Mouse (Mus musculus) E14TG2a.4 (cell line): ENCODE data around the gene Rab12.
A peak's percentile ranks its signal among the peaks of the same experiment; 100 is the strongest.

Experiments used
- H3K27me3 ChIP-seq: 2 replicates; pipeline ENCODE4 v1.6.1; 2014; ENCODE audit warnings: low read length, control low read depth; ENCODE audit not compliant: insufficient read depth
- H3K36me3 ChIP-seq: 2 replicates; pipeline ENCODE4 v1.6.1; 2014; ENCODE audit warnings: low read length, control low read depth; ENCODE audit not compliant: insufficient read depth
- H3K4me1 ChIP-seq: replicated peaks from 2 replicates; pipeline ENCODE4 v1.6.1; 2014; ENCODE audit warnings: low read depth, low read length, control low read depth
- H3K4me3 ChIP-seq: replicated peaks from 2 replicates; pipeline ENCODE4 v1.5.1; 2014; ENCODE audit warnings: mild to moderate bottlenecking, low read length
- H3K9me3 ChIP-seq: 2 replicates; pipeline ENCODE4 v1.6.1; 2014; ENCODE audit warnings: low read length, control low read depth
- CTCF ChIP-seq: conservative IDR thresholded peaks from 2 replicates; pipeline ENCODE4 v1.5.1; 2014; ENCODE audit warnings: low read length
- NANOG ChIP-seq: IDR thresholded peaks from 2 replicates; pipeline ENCODE4 v1.6.1; 2014; ENCODE audit warnings: borderline replicate concordance, low read length, mixed read lengths
- POU5F1 ChIP-seq: IDR thresholded peaks from 2 replicates; pipeline ENCODE4 v1.6.1; 2014; ENCODE audit warnings: low read length, borderline replicate concordance

Rab12 gene

DNA sequence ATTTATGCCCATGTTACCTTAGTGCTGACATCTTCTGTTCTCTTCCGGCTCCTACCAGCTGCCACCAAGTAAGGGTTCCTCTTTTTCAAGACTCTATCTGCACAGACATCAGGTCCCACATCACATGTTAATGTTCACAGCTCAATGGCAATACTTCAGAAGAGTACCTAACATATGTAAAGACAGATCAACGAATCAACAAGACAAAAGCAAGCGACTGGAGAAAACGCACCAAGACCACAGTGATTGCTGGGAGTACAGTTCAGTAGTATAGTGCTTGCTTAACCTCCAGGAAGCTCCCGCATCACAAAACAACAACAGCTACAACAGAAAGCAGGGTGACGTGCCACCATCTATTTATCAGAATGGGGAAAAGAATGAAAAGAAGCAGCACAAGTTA, 33.0 kb downstream of the Rab12 start:
- Histone ChIP-seq H3K4me1 (peaks cover 43% of the 10 kb centered on the region), H3K9me3 (no peaks in the 10 kb centered on the region), H3K36me3 (peaks cover 4% of the 10 kb centered on the region; the same call in 1 of the 2 replicates), H3K27me3 (no peaks in the 10 kb centered on the region), H3K4me3 (peak overlapping the region; percentile 67; the same call in 1 of the 2 replicates)
- TF ChIP-seq NANOG (peak; percentile 85), POU5F1 (peak; percentile 35; the same call in 1 of the 2 replicates), CTCF (no peak)

DNA sequence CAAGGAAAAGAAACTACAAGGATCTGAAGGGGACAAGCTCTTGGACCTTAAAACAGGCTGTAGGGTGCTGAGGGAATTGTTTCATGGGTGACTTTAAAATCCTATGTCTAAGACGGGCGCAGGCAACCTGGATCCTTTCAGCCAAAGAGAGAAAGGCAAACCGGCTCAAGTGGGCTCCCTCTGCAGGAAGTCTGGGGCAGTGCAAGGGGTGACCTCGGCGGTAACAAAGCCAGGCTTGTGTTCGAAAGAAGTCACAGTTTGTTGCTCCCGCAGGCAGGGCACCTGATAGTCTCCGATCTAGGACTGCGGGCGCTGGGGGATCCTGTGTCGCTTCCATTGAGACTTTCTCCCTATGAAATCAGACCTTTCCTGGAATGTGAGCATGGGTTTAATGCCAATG, 33.8 kb downstream of the Rab12 start:
- no peaks in the 10 kb centered on the region for H3K27me3 ChIP-seq
- peaks cover 5% of the 10 kb centered on the region; the same call in 1 of the 2 replicates for H3K36me3 ChIP-seq
- TF ChIP-seq NANOG: no peak
- TF ChIP-seq POU5F1: no peak
- peak; percentile 97 for TF ChIP-seq CTCF
- H3K4me1 ChIP-seq: peaks cover 43% of the 10 kb centered on the region
- no peaks in the 10 kb centered on the region for H3K9me3 ChIP-seq
- H3K4me3 ChIP-seq: peak overlapping the region; percentile 87

DNA sequence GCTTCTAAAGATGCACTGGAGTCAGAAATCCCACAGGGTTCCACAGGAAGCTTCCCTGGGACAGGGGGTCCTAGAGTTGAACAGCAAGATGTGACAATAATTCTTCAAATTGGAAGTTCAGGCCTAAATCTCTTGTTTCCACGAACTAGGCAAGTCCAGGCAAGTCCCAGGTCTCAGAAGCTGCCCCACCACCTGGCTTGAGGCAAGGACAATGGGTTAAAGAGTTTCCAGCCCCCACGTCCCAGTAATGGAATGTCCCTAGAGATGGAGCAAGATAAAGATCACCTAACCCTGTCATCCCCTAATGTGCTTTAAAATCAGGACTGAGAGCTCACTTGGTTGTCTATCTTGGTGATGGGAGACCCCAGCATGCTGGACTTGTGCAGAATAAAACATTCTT, 34.6 kb downstream of the Rab12 start:
- Histone ChIP-seq H3K27me3 (no peaks in the 10 kb centered on the region), H3K36me3 (peaks cover 7% of the 10 kb centered on the region; the same call in 1 of the 2 replicates), H3K9me3 (no peaks in the 10 kb centered on the region), H3K4me3 (peak overlapping the region; percentile 87), H3K4me1 (peaks cover 43% of the 10 kb centered on the region)
- TF ChIP-seq NANOG (no peak), CTCF (no peak), POU5F1 (no peak)

DNA sequence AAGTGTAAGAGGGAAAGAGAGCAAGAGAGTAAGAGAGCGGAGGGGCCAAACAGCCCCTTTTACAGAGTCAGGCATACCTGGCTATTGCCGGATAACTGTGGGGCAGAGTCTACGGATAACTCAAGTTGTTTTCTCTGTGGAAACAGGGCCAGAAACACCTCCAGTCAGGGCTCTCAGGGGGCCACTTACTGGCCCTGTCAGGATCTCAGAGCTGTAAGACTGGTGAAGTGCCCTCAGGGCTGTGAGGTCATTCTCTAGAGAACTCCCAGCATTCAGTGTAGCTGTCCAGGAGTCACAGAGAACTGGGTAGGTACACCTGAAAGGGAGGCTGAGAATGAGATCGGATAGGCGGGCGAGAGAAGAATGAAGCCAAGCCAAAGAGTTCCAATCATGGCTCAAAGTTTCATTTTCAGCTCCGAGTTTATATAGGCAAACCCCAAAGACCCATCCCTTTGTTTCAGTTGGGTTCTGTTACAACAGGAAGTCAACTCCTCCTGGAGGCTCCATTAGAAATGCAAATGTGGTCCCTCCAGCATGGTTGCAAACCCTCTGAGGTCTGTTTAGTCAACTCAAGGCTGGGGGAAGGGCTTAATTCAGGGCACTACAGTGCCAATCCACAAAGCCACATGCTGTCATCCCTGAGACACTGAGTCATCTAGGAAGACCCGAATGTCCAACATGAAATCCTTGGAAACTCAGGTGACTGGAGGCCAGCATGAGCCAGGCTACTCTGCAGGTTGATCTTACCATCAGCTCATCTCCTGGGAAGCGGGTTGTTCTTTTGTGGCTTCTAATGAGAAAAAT, 35.7 kb downstream of the Rab12 start:
- peak overlapping the region; percentile 87 for H3K4me3 ChIP-seq
- TF ChIP-seq POU5F1 (no peak), NANOG (no peak), CTCF (no peak)

DNA sequence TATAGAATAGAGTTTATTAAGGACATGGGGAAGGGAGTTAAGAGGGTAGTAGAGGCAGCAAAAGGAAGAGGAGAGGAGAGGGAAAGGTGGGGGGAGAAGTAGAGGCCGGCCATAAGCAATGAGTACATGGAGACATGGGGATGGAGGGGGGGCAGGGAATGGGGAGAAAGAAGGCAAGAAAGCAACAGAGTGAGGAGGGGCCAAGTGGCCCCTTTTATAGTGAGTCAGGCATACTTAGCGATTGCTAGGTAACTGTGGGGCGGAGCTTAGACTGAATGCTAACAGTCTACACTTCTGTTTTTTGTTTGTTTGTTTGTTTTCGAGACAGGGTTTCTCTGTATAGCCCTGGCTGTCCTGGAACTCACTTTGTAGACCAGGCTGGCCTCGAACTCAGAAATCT, 38.2 kb downstream of the Rab12 start:
- Histone ChIP-seq H3K4me3 (peak overlapping the region; percentile 87), H3K27me3 (no peaks in the 10 kb centered on the region), H3K36me3 (peaks cover 38% of the 10 kb centered on the region), H3K9me3 (peaks cover 21% of the 10 kb centered on the region), H3K4me1 (peaks cover 30% of the 10 kb centered on the region)
- no peak for TF ChIP-seq CTCF
- TF ChIP-seq POU5F1: no peak
- TF ChIP-seq NANOG: no peak

More for the DNA sequence above, 35.7 kb downstream of the Rab12 start:
- H3K9me3 ChIP-seq: no peaks in the 10 kb centered on the region
- peaks cover 12% of the 10 kb centered on the region for H3K36me3 ChIP-seq
- peaks cover 43% of the 10 kb centered on the region for H3K4me1 ChIP-seq
- no peaks in the 10 kb centered on the region for H3K27me3 ChIP-seq

DNA sequence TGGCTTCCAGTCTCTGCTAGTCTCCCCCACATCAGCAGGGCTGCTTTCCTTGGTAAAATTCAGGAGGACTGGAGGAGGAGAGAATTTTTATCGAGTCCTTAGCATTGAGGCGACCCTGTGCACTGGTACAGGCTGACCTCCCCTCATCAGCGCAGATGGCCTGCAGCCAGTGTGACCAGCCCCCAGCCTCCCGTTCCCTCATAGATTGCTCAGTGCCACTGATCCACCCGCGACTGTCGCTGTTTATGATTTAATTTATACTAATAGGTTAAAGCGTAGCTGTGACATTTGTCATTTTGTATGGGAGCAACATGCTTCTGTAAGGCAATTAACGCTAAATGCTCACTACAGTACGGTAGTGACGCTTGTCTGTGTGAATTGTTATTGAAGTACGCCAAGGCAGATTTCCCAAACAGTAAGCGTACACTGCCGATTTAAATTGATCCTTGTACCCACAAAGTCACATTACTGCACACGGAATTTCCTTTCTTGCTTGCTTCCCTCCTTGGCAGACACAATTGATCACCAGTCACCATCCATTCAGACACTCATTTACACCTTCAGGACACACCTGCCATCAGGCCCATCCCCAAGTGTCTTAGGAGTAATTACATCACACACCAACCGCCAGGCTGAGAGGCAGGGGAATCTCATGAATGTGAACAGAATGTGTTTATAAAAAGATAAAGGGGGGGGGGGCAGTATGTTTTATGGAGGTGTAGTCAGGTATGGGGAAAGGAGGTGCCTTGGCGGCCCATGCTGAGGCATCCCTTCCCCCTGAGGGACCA, 38.8 kb downstream of the Rab12 start:
- TF ChIP-seq CTCF (no peak), POU5F1 (no peak), NANOG (no peak)
- no peaks in the 10 kb centered on the region for H3K27me3 ChIP-seq
- H3K36me3 ChIP-seq: peaks cover 44% of the 10 kb centered on the region
- peaks cover 26% of the 10 kb centered on the region for H3K4me1 ChIP-seq
- peaks cover 27% of the 10 kb centered on the region for H3K9me3 ChIP-seq
- peak overlapping the region; percentile 87 for H3K4me3 ChIP-seq

DNA sequence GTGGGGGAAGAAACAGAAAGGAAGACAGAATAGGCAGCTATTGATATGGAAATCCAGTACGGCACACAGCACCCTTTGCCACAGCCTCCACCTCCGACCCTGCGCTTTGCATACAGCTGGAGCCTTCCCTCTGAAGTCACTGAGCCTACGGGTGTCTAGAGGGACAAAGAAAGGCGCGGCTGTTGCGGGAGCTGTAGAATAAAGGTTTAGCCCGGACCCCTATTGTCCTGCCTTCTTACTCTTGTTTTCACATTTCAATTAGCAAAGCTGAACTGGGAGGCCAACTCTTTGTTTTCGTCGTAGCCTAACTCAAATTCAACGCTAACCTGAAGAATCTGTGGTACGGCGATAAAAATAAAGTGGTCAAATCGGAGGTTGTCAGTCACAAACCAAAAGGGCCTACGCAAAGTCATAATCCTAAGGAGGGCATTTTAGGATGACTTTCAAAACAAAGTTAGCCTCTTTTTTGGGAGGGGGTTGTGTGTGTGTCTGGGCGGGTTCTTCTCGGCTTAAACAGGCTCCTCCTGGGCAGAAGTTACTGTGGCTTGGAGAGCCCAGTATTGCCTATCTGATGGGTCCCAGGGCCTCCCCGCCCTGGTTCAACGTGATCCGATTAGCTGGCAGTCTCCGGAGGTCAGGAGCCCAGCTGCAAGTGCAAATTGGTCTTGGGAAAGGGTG, 39.6 kb downstream of the Rab12 start:
- no peaks in the 10 kb centered on the region for H3K27me3 ChIP-seq
- H3K4me3 ChIP-seq: peak overlapping the region; percentile 87
- peaks cover 51% of the 10 kb centered on the region for H3K36me3 ChIP-seq
- H3K9me3 ChIP-seq: peaks cover 34% of the 10 kb centered on the region
- TF ChIP-seq POU5F1: peak; percentile 57
- TF ChIP-seq CTCF: no peak
- H3K4me1 ChIP-seq: peaks cover 19% of the 10 kb centered on the region

DNA sequence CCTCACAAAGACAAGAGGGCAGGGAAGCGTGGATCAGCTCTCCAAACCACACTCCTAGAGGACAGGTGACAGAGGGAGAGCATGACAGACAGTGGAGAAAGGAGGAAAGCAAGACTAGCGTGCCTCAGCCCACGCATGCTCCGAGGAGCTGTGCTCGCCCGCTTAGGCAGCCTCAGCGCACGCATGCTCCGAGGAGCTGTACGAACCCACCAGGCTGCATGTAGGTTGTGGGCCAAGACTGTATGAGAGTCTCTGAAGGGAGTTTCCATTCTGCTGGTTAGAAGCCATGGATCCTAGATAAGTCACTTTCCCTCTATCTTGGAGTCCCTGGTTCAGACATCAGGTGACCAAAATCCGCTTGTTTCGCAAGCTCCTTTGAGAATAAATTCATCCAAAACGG, 40.2 kb downstream of the Rab12 start:
- no peak for TF ChIP-seq CTCF
- no peak for TF ChIP-seq POU5F1
- TF ChIP-seq NANOG: no peak

More for the DNA sequence above, 40.2 kb downstream of the Rab12 start:
- Histone ChIP-seq H3K4me3 (peak overlapping the region; percentile 77), H3K36me3 (peaks cover 58% of the 10 kb centered on the region), H3K4me1 (peaks cover 13% of the 10 kb centered on the region), H3K27me3 (no peaks in the 10 kb centered on the region), H3K9me3 (peaks cover 41% of the 10 kb centered on the region)
